21 mouse cellular contexts compared by ENCODE assay signal in the genomic region with DNA sequence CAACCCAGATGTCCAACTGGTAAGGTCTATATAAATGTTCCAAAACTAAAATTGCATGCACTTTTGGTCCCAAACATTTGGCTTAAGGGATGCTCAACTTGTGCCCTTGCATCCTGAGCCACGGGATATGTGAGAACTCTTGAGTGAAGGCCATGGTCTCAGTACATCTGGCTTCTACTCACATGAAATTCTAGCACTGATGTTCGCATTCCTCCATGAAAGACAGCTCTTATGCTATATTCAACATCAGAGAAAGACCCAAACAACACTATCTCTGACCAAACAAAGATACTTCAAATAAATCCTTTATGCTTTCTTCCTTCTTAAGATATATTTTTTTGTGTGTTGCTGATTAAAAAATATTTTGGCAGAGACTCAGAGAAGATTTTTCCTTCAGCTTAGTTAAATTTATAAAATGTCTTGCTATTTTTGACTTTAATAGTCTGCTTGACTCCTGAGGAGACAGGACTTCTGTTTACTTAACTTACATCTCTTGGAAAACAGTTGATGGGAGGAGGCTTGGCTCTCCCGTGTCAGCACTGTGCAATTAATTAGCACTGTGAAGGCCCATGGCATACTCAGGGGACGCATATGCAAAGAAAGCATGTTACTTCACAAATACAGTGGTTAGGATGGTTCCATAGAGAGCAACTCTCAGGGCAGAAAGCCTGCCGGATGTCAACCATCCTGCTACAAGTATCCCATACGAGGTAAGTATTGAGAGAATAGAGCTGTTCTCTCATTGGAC.
"Had no signal": no experiment of that assay in that cellular context is flagged by ENCODE, and none has a peak within 500 bp of the region (broad histone marks: within the 10 kb centered on the region; RNA-seq: fewer than 3 reads in every experiment).

No protein-coding gene starts in this region.

- H3K4me2 ChIP-seq: limb, embryonic 13.5 days; midbrain, embryonic 12.5 days; midbrain, embryonic 15.5 days; neural tube, embryonic 12.5 days; neural tube, embryonic 15.5 days had no signal

- H3K27ac ChIP-seq: layer of hippocampus, adult 2 months; limb, embryonic 10.5 days; limb, embryonic 13.5 days; liver, embryonic 14.5 days; macrophage; midbrain, embryonic 12.5 days; midbrain, embryonic 15.5 days; neural tube, embryonic 12.5 days; neural tube, embryonic 15.5 days; stomach, postnatal 0 days had no signal

- H3K9ac ChIP-seq: limb, embryonic 13.5 days; liver, embryonic 14.5 days; liver, postnatal 0 days; midbrain, embryonic 12.5 days; midbrain, embryonic 15.5 days; neural tube, embryonic 12.5 days; neural tube, embryonic 15.5 days had no signal

- H3K4me3 ChIP-seq: layer of hippocampus, adult 2 months; limb, embryonic 10.5 days; limb, embryonic 13.5 days; midbrain, embryonic 12.5 days; midbrain, embryonic 15.5 days; neural tube, embryonic 12.5 days; neural tube, embryonic 15.5 days had no signal

- H3K36me3 ChIP-seq: limb, embryonic 10.5 days; limb, embryonic 13.5 days; midbrain, embryonic 12.5 days; midbrain, embryonic 15.5 days; neural tube, embryonic 12.5 days; neural tube, embryonic 15.5 days had no signal

- H3K9me3 ChIP-seq: limb, embryonic 10.5 days; limb, embryonic 13.5 days; midbrain, embryonic 12.5 days; midbrain, embryonic 15.5 days; neural tube, embryonic 12.5 days; neural tube, embryonic 15.5 days had no signal

- ATAC-seq: intestine, postnatal 0 days; liver, postnatal 0 days; midbrain, embryonic 15.5 days had no signal

- H3K27me3 ChIP-seq: limb, embryonic 13.5 days; midbrain, embryonic 12.5 days; midbrain, embryonic 15.5 days; neural tube, embryonic 12.5 days; neural tube, embryonic 15.5 days had no signal

- DNase-seq: kidney, postnatal 25 days; layer of hippocampus, adult 9-11 months; liver; liver, postnatal 0 days; right cerebral cortex, adult 18-20 months; right cerebral cortex, postnatal 14 days; right cerebral cortex, postnatal 4 days; thymus, adult 2 months; thymus, postnatal 14 days; thymus, postnatal 4 days had no signal

- H3K4me1 ChIP-seq: limb, embryonic 10.5 days; midbrain, embryonic 12.5 days; midbrain, embryonic 15.5 days; neural tube, embryonic 12.5 days had no signal
